Mouse (Mus musculus) stomach, embryonic 16.5 days (tissue): ENCODE measurements around the gene Rxfp4. TPM values are rescaled to one million over a fixed set of nuclear protein-coding genes. Genes with fewer than 3 reads are reported as not detected.

ENCODE experiments used
- ATAC-seq: fragments of 200-750 bp; cut with Nextera tagmentation; 2 replicates; pipeline ENCODE4 v1.8.0; 2017; ENCODE audit warnings: moderate number of reproducible peaks, moderate TSS enrichment; ENCODE audit not compliant: insufficient read depth, low FRiP score
- H3K27ac ChIP-seq: fragments of 300-500 bp; sonication (generic); 2 replicates; pipeline ENCODE4 v1.5.1; 2014; ENCODE audit warnings: low read length
- H3K27me3 ChIP-seq: fragments of 300-500 bp; sonication (generic); 2 replicates; pipeline ENCODE4 v1.6.1; 2014; ENCODE audit warnings: low read length, control low read depth, mixed read lengths; ENCODE audit not compliant: control insufficient read depth, insufficient read depth
- H3K36me3 ChIP-seq: fragments of 300-500 bp; sonication (generic); 2 replicates; pipeline ENCODE4 v1.6.1; 2014; ENCODE audit warnings: low read length; ENCODE audit not compliant: control insufficient read depth, insufficient read depth
- H3K4me1 ChIP-seq: fragments of 300-500 bp; sonication (generic); 2 replicates; pipeline ENCODE4 v1.6.1; 2014; ENCODE audit warnings: low read length, control low read depth, mixed read lengths; ENCODE audit not compliant: control insufficient read depth, insufficient read depth
- H3K4me2 ChIP-seq: fragments of 300-500 bp; sonication (generic); 2 replicates; pipeline ENCODE4 v1.6.1; 2014; ENCODE audit warnings: low read depth, low read length, mixed read lengths
- H3K4me3 ChIP-seq: fragments of 300-500 bp; sonication (generic); replicated peaks from 2 replicates; pipeline ENCODE4 v1.5.1; 2014; ENCODE audit warnings: mild to moderate bottlenecking, low read length
- H3K9ac ChIP-seq: fragments of 300-500 bp; sonication (generic); 2 replicates; pipeline ENCODE4 v1.6.1; 2014; ENCODE audit warnings: low read length
- H3K9me3 ChIP-seq: fragments of 300-500 bp; sonication (generic); replicated peaks from 2 replicates; pipeline ENCODE4 v1.6.1; 2016; ENCODE audit warnings: low read length, control low read depth; ENCODE audit not compliant: control insufficient read depth
- WGBS: fragments of 180-500 bp; shearing (Covaris S2); extraction: QIAGEN DNeasy Blood & Tissue Kit; methylation state at CpG from one replicate; pipeline ENCODE4 v1.1.7; 2014; 5-methylcytosine and 5-hydroxymethylcytosine counted together
- polyA plus RNA-seq: library from polyadenylated mRNA; unstranded; fragments of >200 nt; fragmentation: Nextera tagmentation; extraction: Ambion mirVana; gene quantifications from 2 replicates; pipeline ENCODE4 v1.2.1, GENCODE M21; 2015

Rxfp4 gene
- not detected in 2 replicates for polyA plus RNA-seq

DNA sequence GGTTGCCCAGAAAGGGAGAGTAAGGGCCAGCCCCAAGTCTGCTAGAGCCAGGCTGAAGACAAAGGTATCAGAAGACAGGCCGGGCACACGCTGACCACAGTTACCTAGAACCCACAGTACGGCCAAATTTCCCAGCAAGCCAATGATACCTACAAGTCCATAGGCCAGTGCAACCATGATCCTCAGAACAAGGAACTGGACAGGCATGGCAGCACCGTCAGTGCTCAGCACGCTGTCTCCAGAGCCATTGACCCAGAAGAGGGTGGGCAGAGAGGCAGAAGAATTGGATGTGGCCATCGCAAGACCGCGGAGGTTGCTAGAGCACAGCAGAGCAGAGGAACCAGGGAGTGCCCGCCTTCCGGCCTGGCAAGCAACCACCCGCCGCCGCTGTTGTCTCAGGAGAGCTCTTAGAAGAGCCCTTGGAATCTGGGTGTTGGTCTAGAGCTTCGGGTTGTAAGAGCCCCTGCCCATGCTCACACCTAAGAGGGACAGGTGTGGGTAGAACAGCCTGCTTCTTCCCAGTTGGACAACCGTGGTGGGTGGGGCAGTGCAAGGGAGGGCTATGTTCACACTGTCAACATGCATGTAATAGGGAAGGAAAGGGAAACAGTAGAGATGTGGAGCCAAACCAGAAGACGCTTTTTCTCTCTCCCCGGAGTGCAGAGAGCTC is at the start of gene Rxfp4:
TSS of gene Rxfp4 (minus strand) at position 297 of the 670 bp plus-strand sequence.
- peak; percentile 66; the same call in 1 of the 2 replicates for ATAC-seq
- H3K4me1 ChIP-seq, result no peaks in the 10 kb centered on the region
- 75% methylated on average over 17 of the region's 17 CpGs for WGBS
- H3K9ac ChIP-seq, result 0 out of 2 replicates have a peak within 1 kb of the TSS, but pooled peaks have one; percentile 2
- no peaks in the 10 kb centered on the region for H3K36me3 ChIP-seq
- no peak within 1 kb of the TSS for H3K4me2 ChIP-seq
- peak within 1 kb of the TSS; percentile 70 for H3K27ac ChIP-seq
- H3K9me3 ChIP-seq, result no peaks in the 10 kb centered on the region
- no peaks in the 10 kb centered on the region for H3K27me3 ChIP-seq
- no peak within 1 kb of the TSS for H3K4me3 ChIP-seq

DNA sequence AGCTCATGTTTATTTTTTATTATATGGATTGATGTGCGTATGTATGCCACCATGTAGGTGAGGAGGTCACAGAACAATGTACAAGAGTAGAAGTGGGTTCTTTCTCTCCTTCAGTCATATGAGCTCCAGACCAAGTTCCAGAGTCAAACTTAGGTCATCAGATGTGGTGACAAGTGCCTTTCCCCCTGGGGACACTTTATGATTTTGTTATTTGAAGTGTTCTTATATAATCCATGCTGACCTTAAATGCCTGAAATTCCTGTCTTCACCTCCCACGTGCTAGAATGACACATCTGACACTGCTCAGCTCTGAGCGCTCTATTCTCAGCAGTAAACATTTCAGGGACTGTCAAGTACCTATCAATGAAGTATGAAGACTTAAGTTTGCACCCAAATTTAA is 48.3 kb upstream of the Rxfp4 start:
- H3K9me3 ChIP-seq, result no peaks in the 10 kb centered on the region
- H3K4me2 ChIP-seq, result no peak overlapping the region
- 58% methylated on average over 3 of the region's 3 CpGs for WGBS
- H3K36me3 ChIP-seq, result peaks cover 34% of the 10 kb centered on the region
- no peaks in the 10 kb centered on the region for H3K4me1 ChIP-seq
- ATAC-seq, result no peak
- no peak overlapping the region for H3K27ac ChIP-seq
- no peak overlapping the region for H3K9ac ChIP-seq
- H3K4me3 ChIP-seq, result no peak overlapping the region
- no peaks in the 10 kb centered on the region for H3K27me3 ChIP-seq

DNA sequence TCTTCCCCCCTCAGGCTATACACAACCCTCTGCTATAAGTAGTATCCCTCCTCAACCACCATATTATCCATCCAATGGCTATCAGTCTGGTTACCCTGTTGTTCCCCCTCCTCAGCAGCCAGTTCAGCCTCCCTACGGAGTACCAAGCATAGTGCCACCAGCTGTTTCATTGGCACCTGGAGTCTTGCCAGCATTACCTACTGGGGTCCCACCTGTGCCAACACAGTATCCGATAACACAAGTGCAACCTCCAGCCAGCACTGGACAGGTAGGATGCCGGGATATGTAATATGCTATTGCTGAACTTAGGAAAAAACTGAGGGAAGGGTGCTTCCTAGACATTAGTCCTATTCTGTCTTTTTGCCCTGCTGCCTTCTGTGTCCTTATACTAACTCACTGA is 47.3 kb upstream of the Rxfp4 start:
- H3K4me1 ChIP-seq, result no peaks in the 10 kb centered on the region
- no peaks in the 10 kb centered on the region for H3K9me3 ChIP-seq
- H3K27me3 ChIP-seq, result no peaks in the 10 kb centered on the region
- H3K4me3 ChIP-seq, result no peak overlapping the region
- no peak overlapping the region for H3K9ac ChIP-seq
- 95% methylated on average over 3 of the region's 3 CpGs for WGBS
- H3K4me2 ChIP-seq, result no peak overlapping the region
- no peak overlapping the region for H3K27ac ChIP-seq
- ATAC-seq, result no peak
- peaks cover 36% of the 10 kb centered on the region for H3K36me3 ChIP-seq

DNA sequence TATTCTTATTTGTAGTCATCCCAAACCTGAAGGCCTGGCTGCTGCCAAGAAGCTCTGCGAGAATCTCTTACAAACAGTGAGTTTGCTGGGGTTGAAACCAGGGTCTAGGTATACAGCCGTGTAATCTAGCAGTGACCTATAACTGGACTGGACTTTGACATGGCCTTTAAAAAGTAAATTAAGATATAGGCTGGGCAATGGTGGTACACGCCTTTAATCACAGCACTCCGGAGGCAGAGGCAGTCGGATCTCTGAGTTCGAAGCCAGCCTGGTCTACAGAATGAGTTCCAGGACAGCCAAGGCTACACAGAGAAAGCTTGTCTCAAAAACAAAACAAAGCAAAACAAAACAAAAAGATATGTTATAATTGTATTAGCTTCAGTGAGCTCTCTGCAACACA is 45.9 kb upstream of the Rxfp4 start:
- Histone ChIP-seq H3K27ac (no peak overlapping the region), H3K4me1 (no peaks in the 10 kb centered on the region), H3K4me3 (no peak overlapping the region), H3K9ac (no peak overlapping the region), H3K36me3 (peaks cover 31% of the 10 kb centered on the region), H3K9me3 (no peaks in the 10 kb centered on the region), H3K4me2 (no peak overlapping the region), H3K27me3 (no peaks in the 10 kb centered on the region)
- WGBS, result 83% methylated on average over 6 of the region's 6 CpGs
- ATAC-seq, result no peak

DNA sequence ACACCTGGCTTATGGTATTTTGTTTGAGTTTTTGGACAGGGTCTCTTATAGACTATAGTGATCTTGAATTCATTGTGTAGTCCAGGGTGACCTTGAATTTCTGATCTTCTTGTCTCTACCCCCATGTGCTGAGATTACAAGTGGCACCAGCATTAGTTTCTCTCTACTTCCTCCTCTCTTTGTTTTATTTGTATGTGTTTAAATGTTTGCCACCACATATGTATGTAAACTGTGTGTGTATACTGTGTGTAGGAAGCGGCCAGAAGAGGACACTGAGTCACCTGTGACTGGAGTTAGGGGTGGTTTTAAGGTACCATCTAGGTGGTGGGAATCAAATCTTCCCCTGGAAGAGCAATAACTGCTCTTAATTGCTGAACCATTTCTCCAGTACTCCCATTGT is 45.1 kb upstream of the Rxfp4 start:
- H3K9me3 ChIP-seq, result no peaks in the 10 kb centered on the region
- no peaks in the 10 kb centered on the region for H3K4me1 ChIP-seq
- ATAC-seq, result no peak
- H3K27me3 ChIP-seq, result no peaks in the 10 kb centered on the region
- H3K9ac ChIP-seq, result no peak overlapping the region
- no peak overlapping the region for H3K27ac ChIP-seq
- 85% methylated on average over 1 of the region's 1 CpGs for WGBS
- no peak overlapping the region for H3K4me2 ChIP-seq
- peaks cover 34% of the 10 kb centered on the region for H3K36me3 ChIP-seq
- no peak overlapping the region for H3K4me3 ChIP-seq

DNA sequence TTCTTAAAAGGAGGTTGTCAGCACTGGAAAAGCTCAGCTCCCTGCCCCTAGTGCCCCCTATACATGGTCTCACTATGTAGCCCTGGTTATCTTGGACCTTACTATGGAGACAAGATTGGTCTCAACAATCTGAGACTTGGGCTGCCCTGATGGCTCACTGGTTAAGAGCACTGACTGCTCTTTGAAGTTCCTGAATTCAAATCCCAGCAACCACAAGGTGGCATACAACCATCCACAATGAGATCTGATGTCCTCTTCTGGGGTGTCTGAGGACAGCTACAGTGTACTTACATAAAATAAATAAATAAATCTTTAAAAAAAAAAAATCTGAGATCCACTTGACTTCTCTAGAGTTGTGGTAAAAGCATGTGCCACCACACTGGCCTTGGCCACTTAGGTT is 42.6 kb upstream of the Rxfp4 start:
- H3K4me1 ChIP-seq, result no peaks in the 10 kb centered on the region
- no peak for ATAC-seq
- no peak overlapping the region for H3K4me2 ChIP-seq
- H3K27ac ChIP-seq, result no peak overlapping the region
- H3K9me3 ChIP-seq, result no peaks in the 10 kb centered on the region
- H3K36me3 ChIP-seq, result peaks cover 38% of the 10 kb centered on the region
- H3K4me3 ChIP-seq, result no peak overlapping the region
- no peaks in the 10 kb centered on the region for H3K27me3 ChIP-seq
- H3K9ac ChIP-seq, result no peak overlapping the region

DNA sequence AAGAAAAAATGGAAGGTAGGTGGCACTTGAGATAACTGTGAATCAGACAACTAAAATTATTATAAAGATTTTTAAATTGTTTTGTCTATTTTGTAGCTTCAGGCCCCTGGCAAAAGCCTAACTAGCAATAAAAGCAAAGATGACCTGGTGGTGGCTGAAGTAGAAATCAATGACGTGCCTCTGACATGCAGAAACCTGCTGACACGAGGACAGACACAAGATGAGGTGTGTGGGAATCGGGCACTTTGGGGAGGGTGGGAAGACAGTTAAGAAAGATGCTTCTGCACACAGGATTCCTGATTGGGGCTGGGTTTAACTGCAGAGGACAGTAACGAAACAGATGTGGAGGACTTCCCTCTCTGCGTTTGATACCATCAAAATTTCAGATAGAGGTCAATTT is 36.1 kb upstream of the Rxfp4 start:
- Histone ChIP-seq H3K27ac (no peak overlapping the region), H3K27me3 (no peaks in the 10 kb centered on the region), H3K4me1 (peaks cover 19% of the 10 kb centered on the region), H3K4me2 (no peak overlapping the region), H3K36me3 (peaks cover 16% of the 10 kb centered on the region; the same call in 1 of the 2 replicates), H3K4me3 (no peak overlapping the region), H3K9ac (no peak overlapping the region), H3K9me3 (no peaks in the 10 kb centered on the region)
- ATAC-seq, result no peak
- WGBS, result 81% methylated on average over 5 of the region's 5 CpGs

DNA sequence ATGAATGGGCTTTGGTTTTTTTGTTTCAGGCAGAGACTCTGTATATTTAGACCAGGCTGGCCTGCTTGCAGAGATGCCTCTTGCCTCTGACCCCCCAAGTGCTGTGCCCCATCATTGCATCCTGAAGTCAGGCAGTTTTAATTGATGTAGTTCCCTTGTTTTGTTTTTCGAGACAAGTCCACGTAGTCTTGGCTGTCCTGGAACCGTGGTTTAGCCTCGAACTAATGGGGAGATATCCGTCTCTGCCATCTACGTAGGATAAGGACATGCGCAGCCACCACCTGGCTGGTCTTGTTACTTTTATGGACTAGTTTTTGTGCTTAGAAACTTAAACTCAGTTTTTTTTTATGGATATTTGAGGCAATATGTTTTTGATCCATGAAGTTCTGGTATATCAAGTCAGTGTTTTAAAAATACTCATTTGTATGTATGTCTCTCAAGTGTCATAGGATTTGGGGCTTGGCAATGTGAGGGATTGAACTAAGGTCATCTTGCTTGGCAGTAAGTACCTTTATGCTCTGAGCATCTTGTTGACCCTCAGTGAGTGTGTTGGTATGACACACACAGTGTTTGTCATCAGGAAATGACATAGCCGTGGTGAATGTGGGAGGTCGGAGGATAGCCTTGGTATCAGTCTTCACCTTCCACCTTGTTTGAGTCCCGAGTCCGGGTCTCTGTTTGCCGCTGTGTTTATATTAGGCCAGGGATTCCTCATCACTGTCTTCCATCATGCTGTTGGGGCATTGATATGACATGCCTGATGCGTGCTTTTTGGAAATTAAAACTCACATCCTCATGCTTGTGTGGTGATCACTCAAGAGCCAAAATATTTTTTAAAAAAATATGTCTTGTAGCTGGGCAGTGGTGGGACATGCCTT is 34.0 kb upstream of the Rxfp4 start:
- Histone ChIP-seq H3K9ac (peak overlapping the region; percentile 99), H3K27ac (peak overlapping the region; percentile 99), H3K36me3 (peaks cover 11% of the 10 kb centered on the region; the same call in 1 of the 2 replicates), H3K4me2 (peak overlapping the region; percentile 80), H3K4me1 (peaks cover 19% of the 10 kb centered on the region), H3K4me3 (peak overlapping the region; percentile 100), H3K27me3 (no peaks in the 10 kb centered on the region), H3K9me3 (no peaks in the 10 kb centered on the region)
- no peak for ATAC-seq
- WGBS, result 8% methylated on average over 13 of the region's 13 CpGs

DNA sequence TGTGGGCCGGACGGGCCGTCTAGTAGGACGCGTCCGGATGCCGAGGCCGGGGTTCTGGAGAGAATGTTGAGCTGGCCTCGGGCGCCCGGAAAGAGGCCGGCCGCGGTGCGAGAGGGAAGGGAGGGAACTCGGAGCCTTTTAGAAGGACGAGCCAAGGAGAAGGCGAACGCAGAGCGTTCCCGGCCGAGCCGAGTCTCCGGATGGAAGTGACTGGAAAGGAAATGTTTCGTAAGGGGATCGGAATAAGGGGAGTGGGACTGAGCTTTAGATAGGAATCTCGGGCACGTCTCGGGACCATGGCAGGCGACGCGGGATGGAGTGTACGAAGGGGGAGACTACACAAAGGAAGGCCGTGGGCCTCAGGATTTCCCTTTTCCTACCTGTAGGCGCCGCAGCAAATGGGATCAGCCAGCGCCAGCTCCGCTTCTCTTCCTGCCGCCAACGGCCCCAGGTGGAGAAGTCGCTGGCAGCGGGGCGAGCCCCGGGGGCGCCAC is 33.1 kb upstream of the Rxfp4 start:
- Histone ChIP-seq H3K4me2 (peak overlapping the region; percentile 80), H3K9me3 (no peaks in the 10 kb centered on the region)
- under 1% methylated on average over 45 of the region's 45 CpGs for WGBS

More for the DNA sequence above, 33.1 kb upstream of the Rxfp4 start:
- peak; percentile 63 for ATAC-seq
- peak overlapping the region; percentile 99 for H3K9ac ChIP-seq
- peaks cover 19% of the 10 kb centered on the region for H3K4me1 ChIP-seq
- H3K36me3 ChIP-seq, result peaks cover 9% of the 10 kb centered on the region; the same call in 1 of the 2 replicates
- peak overlapping the region; percentile 100 for H3K4me3 ChIP-seq
- no peaks in the 10 kb centered on the region for H3K27me3 ChIP-seq
- peak overlapping the region; percentile 99 for H3K27ac ChIP-seq
